Mouse (Mus musculus) granulocyte monocyte progenitor cell, adult 5-6 weeks (primary cell): Measurements from ENCODE around the gene Crygc. TPM values are rescaled to one million over a fixed set of nuclear protein-coding genes. Genes with fewer than 3 reads are reported as not detected.

Source experiments
- ATAC-seq: replicated peaks from 2 replicates; pipeline ENCODE4 v1.8.0; 2016; ENCODE audit warnings: mild to moderate bottlenecking, moderate TSS enrichment, inconsistent platforms; ENCODE audit not compliant: poor library complexity, severe bottlenecking
- total RNA-seq, 2 experiments: library from RNA; stranded (forward) in 1 of 2; stranded (reverse) in 1 of 2; fragments of 200-712, 200-1000 nt in 1 of 2; fragments of >200 nt in 1 of 2; fragmentation: Nextera tagmentation in 1 of 2; gene quantifications; 2 replicates each; pipeline ENCODE4 v1.2.3; 2014 to 2017

Crygc gene
- not detected in 2 replicates for total RNA-seq (2014; fragmentation: Nextera tagmentation)
- total RNA-seq (2017): not detected in 2 replicates

- no peak for ATAC-seq
These were observed at the start of gene Crygc for GRCm38 (mm10) chr1:65073589-65073988. Gene Crygc (minus strand): TSS chr1:65073689.

GRCm38 (mm10) chr1:65122574-65123372, 49.3 kb upstream of the Crygc start, which contains the start of gene D630023F18Rik:
Gene D630023F18Rik (minus strand): TSS chr1:65123214.
- ATAC-seq: no peak

DNA sequence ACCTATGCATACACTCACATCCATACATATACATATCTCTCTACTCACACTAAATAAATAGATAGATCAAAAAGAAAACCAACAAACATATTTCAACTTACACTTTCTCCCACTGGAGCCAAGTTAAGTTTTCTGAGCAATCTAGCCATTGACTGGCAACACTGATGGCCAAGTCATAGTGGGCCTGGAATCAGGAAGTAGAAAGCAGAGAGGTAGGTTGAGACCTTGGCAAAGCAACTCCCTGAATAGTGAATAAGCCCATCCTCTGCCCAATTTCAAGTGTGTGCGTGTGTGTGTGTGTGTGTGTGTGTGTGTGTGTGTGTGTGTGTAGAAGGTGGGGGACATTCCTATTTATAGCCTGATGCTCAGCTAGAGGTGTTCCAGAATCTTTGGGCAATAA, 45.9 kb upstream of the Crygc start, which contains the start of gene Gm28845:
TSS of gene Gm28845 (minus strand) at position 121 of the 400 bp plus-strand sequence.
- peak; percentile 65 for ATAC-seq

DNA sequence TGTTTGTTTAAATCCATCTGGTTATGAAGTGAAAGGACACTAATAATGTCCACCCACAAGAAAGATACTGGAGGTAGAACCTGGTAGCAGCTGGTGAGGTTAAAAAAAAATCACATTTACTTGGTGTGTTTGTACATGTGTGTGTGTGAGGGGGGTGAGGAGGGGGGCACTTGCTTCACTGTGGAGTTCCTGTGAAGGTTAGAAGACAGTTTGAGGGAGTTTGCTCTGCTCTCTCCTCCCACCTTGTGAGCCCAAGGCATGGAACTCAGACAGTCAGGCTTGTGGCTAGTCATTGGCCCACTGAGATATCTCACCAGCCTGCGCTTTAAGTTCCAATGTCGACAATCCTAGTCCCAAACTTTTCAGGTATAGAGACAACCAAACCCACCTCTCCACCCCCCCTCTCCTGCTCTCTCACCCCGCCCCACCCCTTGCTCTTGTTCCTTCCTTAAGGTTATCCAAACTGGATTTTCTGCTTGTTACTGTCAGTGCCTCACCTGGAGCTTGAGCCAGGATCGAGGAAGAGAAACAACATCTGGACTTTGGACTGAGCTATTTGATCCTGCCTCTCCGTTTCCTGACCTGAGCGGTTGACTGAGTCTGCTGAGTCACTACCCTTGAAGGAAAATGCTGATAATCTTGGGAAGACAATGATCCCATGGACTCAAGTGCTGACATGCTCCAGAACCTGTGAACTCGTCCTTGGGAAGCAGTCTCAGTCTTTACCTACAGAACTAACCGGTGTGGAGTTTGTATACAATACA, 44.8 kb upstream of the Crygc start:
- ATAC-seq: no peak

DNA sequence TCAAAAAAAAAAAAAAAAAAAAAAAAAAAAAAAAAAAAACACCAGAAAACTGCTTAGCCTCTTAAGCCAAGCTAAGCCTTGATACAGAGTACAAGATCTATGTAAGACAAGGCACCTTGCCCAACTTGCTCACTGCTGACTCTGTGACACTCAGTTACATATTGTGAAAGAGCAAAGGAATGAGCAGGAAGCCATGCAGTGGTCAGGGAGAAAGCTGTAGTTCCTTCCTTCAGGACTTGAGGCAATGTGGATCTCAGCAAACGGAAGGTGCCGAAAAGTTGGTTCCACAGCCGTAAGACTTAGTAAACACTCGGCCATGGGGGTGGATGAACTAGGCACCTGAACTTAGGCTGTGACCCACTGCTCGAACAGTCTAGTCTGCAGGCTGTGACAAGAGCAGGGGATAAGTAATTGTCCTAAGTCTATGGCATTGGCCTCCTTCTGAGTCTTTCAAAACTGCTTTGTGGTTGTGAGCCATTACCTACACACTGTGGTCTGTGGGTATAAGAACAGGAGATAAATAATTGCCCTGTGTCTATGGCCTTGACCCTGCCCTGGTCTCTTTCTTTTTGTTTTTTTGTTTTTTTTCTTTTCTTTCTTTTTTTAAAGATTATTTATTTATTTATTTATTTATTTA, 40.2 kb upstream of the Crygc start:
- ATAC-seq: peak; percentile 79

- peak; percentile 56 for ATAC-seq
These were observed 39.3 kb upstream of the Crygc start for GRCm38 (mm10) chr1:65112807-65113196.

DNA sequence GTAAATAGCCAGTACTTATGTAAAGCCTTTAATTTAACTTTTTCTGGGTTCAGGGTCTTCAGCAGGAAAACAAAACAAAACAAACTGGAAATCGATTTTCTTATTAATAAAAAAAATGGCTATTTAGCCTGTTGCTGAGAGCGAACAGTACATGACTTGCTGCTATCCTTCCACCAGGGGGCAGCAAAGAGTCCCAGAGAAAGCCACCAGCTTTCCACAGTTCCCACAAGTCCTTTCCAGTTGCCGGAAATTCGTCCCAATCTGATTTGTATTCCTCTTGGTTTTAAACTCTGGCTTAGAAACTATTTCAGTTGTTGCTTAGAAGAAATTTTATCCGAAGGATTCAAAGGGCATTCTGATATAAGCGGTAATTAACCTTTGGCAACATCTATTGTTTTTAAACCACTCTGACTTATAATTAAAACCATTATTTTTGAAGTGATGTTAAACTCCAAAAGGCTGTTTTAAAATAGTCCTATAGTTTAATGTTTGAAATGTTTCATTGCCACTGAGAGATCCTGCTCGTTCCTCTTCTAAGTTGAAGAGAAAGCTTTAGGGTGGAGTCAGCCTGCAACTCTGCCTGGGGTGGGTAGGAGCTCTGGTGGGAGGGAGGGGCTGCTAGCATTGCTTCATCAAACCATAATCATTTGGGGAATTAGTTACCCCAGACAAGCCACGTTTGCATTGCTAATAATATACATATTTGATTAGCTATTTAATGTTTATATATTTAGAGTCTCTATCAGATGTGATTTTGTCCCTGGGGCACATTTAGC, 38.7 kb upstream of the Crygc start:
- peak; percentile 45 for ATAC-seq

- no peak for ATAC-seq
These were observed 36.4 kb upstream of the Crygc start for GRCm38 (mm10) chr1:65109756-65110435.

- ATAC-seq: no peak
These were observed 35.7 kb upstream of the Crygc start for GRCm38 (mm10) chr1:65109196-65109595.

DNA sequence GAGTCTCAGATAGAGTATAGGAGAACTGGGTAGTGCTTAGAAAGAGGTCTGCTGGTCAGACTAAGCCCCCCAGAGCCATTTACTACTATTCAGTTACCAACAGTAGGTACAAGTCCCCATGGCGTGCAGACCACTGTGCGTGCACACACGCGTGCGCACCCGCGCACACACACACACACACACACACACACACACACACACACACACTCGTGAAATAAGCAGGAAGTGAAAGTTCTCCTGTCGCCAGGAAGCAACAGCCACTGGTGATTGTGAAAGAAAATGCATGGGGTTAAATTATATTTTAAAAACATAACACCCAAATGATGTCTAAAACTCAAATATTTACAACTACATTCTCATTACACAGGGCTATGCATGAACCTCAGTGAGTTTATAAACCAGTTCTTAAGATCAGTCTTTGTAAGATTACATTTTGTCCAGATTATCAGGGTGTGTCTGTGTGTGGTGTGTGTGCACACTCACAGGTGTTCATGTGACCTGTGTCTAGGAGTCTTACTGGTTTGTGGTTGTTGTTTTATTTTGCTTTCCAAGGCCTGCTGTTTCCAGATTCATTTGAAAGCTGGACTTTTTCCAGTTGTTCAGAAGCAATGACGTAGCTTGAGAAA, 34.3 kb upstream of the Crygc start:
- ATAC-seq: peak; percentile 71

DNA sequence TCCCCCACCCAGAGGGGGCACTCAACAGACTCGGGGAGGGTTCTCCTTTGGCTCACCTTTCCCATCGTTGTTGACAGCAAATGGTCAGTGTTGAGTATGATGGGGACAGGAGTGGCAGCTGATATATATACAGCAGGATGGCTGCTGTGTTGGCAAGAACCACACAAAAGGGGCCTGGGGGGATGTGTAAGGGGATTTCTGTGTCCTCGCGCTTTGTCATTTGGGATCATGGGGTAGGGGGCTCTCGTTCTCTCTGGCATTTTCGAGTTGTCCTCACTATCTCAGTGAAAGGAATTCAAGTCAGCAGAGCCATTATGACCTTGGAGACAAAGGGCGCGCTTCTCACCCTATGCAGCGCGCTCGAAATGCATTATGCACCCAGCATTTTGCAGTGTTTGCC, 29.8 kb upstream of the Crygc start, which contains the start of gene Cryga:
TSS of gene Cryga (minus strand) at position 101 of the 400 bp plus-strand sequence.
- no peak for ATAC-seq

GRCm38 (mm10) chr1:65096953-65097352, 23.5 kb upstream of the Crygc start:
- ATAC-seq: peak; percentile 48; the same call in 1 of the 2 replicates

DNA sequence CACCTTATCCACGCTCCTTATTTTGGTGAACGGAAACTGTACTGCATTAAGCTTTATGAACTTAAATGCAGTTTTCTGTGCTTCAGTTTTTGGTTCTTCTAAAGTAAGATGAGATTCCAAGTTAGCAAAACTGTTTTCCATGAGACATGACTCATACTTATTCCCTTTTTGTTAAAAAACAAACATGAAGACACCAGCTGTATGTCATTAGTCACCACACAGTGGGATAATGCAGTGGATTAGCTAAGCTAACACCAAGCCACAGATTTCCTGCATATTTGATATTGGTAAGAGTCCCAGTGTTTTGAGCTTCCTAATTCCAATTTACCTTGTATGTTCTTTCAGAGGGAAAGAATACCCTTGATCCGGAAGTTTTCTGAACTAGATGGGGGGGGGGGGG, 18.1 kb upstream of the Crygc start:
- ATAC-seq: 0 out of 2 replicates have a peak, but pooled peaks have one; percentile 19

GRCm38 (mm10) chr1:65090370-65090769, 16.9 kb upstream of the Crygc start:
- ATAC-seq: peak; percentile 88

GRCm38 (mm10) chr1:65088567-65089356, 15.3 kb upstream of the Crygc start:
- ATAC-seq: peak; percentile 75

DNA sequence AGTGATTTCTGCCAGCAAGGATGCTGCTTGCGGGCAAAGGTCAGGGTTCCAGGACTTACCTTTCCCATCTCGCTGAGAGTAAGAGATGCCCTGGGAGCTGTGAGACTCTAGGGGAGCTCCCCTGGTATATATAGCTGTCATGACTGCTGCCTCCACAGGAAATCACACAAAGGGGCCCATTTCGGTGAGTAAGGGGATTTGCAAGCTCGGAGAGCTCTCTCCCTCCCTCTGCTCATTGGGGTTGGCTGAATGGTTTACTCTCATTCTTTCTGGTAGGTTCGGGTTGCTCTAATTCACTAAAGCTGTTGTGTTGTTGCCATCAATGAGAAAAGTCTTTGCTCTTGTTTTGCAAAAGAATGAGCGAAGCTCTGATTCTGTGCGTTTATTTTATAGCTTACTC, 8.7 kb upstream of the Crygc start, which contains the start of gene Crygb:
TSS of gene Crygb (minus strand) at position 101 of the 400 bp plus-strand sequence.
- no peak for ATAC-seq

- ATAC-seq: no peak
These were observed 2.1 kb upstream of the Crygc start for GRCm38 (mm10) chr1:65075607-65076006.

- no peak for ATAC-seq
These were observed 5.6 kb downstream of the Crygc start for GRCm38 (mm10) chr1:65067842-65068241.
